ENCODE assay signal across 12 mouse cellular contexts in genomic region chr19:47824026-47824425, GRCm38 (mm10). TPM values are rescaled to one million over a fixed set of nuclear protein-coding genes. Genes with fewer than 3 reads are reported as not detected.
"Had no signal": no experiment of that assay in that cellular context is flagged by ENCODE, and none has a peak within 500 bp of the region (broad histone marks: within the 10 kb centered on the region; RNA-seq: fewer than 3 reads in every experiment).

No protein-coding gene starts in this region.

- H3K9me3 ChIP-seq: limb, embryonic 15.5 days; liver, embryonic 12.5 days; neural tube, embryonic 15.5 days had no signal

- H3K4me1 ChIP-seq: liver, embryonic 12.5 days had no signal

- ATAC-seq: intestine, postnatal 0 days; liver, embryonic 12.5 days had no signal

- H3K27ac ChIP-seq: left cerebral cortex, adult 2 months; limb, embryonic 15.5 days; liver, embryonic 12.5 days; neural tube, embryonic 15.5 days had no signal

- H3K4me3 ChIP-seq: left cerebral cortex, adult 2 months; limb, embryonic 15.5 days; liver, embryonic 12.5 days; neural tube, embryonic 15.5 days had no signal

- H3K4me2 ChIP-seq: limb, embryonic 15.5 days; liver, embryonic 12.5 days; lung, embryonic 14.5 days; midbrain, embryonic 11.5 days; neural tube, embryonic 15.5 days had no signal

- DNase-seq: kidney, adult 8-10 months; kidney, postnatal 25 days; lung, embryonic 14.5 days; right cerebral cortex, adult 18-20 months; right cerebral cortex, postnatal 25 days had no signal

- H3K9ac ChIP-seq: limb, embryonic 15.5 days; liver, embryonic 12.5 days; lung, embryonic 14.5 days; neural tube, embryonic 15.5 days had no signal

- H3K36me3 ChIP-seq: limb, embryonic 15.5 days; liver, embryonic 12.5 days; neural tube, embryonic 15.5 days had no signal

RNA-seq across cellular contexts. Expression of gene Gsto2, which starts 41.3 kb away (rescaled TPM):
- total RNA-seq: megakaryocyte, adult 5-6 weeks had no signal
